Mouse (Mus musculus): Measurements from ENCODE around the gene Bhlha9. TPM values are rescaled to one million over a fixed set of nuclear protein-coding genes. Genes with fewer than 3 reads are reported as not detected.

Bhlha9 gene
- polyA plus RNA-seq (2017; shearing (Covaris generic)): not detected

DNA sequence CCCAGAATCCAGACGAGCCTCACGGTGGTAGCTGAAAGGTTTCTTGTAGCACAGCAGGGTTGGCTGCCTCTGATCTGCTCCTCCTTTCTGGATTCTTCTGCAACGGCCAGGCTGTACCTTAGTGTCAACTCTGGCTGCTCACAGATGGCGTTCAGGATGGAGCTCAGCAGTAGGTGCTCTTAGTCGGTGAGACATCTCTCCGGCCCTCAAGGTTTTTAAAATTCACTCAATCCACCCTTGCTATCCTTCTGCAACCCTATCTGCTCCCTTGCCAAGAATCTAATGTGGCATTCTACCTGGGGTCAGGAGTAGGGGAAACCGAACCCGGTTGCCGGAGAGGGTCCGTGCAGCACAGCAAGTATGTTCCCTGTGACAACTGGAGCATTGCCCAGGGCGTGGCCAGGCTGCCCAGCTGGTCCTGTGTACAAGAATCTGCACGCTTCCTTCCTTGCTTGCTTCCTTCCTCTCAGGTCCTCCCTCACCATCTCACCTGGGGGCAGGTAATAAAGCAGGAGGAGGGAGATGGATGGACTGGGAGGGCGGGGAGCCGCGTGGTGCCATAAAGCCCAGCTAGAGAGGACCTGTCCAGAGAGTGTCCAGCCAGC, at the start of gene Bhlha9:
Gene Bhlha9, plus strand, starts transcription at position 600 of the 605 bp plus-strand sequence.

GRCm38 (mm10) chr11:76679508-76679907, 7.2 kb downstream of the Bhlha9 start, which contains the start of gene Trarg1:
Gene Trarg1 (plus strand): TSS chr11:76679808.

Other genes starting within 250 kb of the Bhlha9 start
- 46.0 TPM for gene Abr, start 50.2 kb upstream of the Bhlha9 start, polyA plus RNA-seq (2017; shearing (Covaris generic))
- not detected for gene Trarg1, start 7.3 kb downstream of the Bhlha9 start, polyA plus RNA-seq (2017; shearing (Covaris generic))
- gene Gosr1, start 91.1 kb downstream of the Bhlha9 start, polyA plus RNA-seq (2017; shearing (Covaris generic)): 62.4 TPM
- 0.11 TPM for gene Cpd, start 174.5 kb downstream of the Bhlha9 start, polyA plus RNA-seq (2017; shearing (Covaris generic))
- gene Tmigd1, start 229.7 kb downstream of the Bhlha9 start, polyA plus RNA-seq (2017; shearing (Covaris generic)): not detected

Measured in naive thymus-derived CD4-positive, alpha-beta T cell, adult 5 months (primary cell).